Mouse (Mus musculus) neural tube, embryonic 11.5 days (tissue): ENCODE results near the gene Rpl39l. TPM values are rescaled to one million over a fixed set of nuclear protein-coding genes. Genes with fewer than 3 reads are reported as not detected.
A peak's percentile ranks its signal among the peaks of the same experiment; 100 is the strongest.
"Not testable (repeated sequence)": the region's sequence is repeated elsewhere in the genome, so short reads cannot be mapped to it uniquely, and the experiment has no call there.

ENCODE experiments used
- ATAC-seq: fragments of 200-750 bp; cut with Nextera tagmentation; 2 replicates; pipeline ENCODE4 v1.8.0; 2017; ENCODE audit warnings: moderate number of reproducible peaks, mild to moderate bottlenecking, moderate TSS enrichment, moderate library complexity; ENCODE audit not compliant: insufficient read depth, low FRiP score, low TSS enrichment
- DNase-seq: peaks from one replicate; pipeline ENCODE4 v3.0.0-alpha.2; 2015; ENCODE audit warnings: low spot score
- H3K27ac ChIP-seq: fragments of 300-500 bp; sonication (generic); 2 replicates; pipeline ENCODE4 v1.5.1; 2014; ENCODE audit warnings: low read depth, mild to moderate bottlenecking, low read length
- H3K27me3 ChIP-seq: fragments of 300-500 bp; sonication (generic); 2 replicates; pipeline ENCODE4 v1.6.1; 2014; ENCODE audit warnings: mild to moderate bottlenecking, low read length, mixed read lengths; ENCODE audit not compliant: control insufficient read depth, insufficient read depth
- H3K36me3 ChIP-seq: fragments of 300-500 bp; sonication (generic); 2 replicates; pipeline ENCODE4 v1.6.1; 2014; ENCODE audit warnings: mild to moderate bottlenecking, low read length, moderate library complexity, mixed read lengths; ENCODE audit not compliant: control insufficient read depth, insufficient read depth
- H3K4me1 ChIP-seq: fragments of 300-500 bp; sonication (generic); 2 replicates; pipeline ENCODE4 v1.6.1; 2014; ENCODE audit warnings: low read length, mixed read lengths; ENCODE audit not compliant: control insufficient read depth, insufficient read depth
- H3K4me2 ChIP-seq: fragments of 300-500 bp; sonication (generic); 2 replicates; pipeline ENCODE4 v1.6.1; 2014; ENCODE audit warnings: low read depth, mild to moderate bottlenecking, moderate library complexity
- H3K4me3 ChIP-seq: fragments of 300-500 bp; sonication (generic); 2 replicates; pipeline ENCODE4 v1.5.1; 2014; ENCODE audit warnings: low read depth, low read length
- H3K9ac ChIP-seq: fragments of 300-500 bp; sonication (generic); 2 replicates; pipeline ENCODE4 v1.6.1; 2014; ENCODE audit warnings: mild to moderate bottlenecking, low read length
- H3K9me3 ChIP-seq: fragments of 300-500 bp; sonication (generic); 2 replicates; pipeline ENCODE4 v1.6.1; 2016; ENCODE audit warnings: low read length; ENCODE audit not compliant: control insufficient read depth
- WGBS: fragments of 180-500 bp; shearing (Covaris S2); extraction: QIAGEN DNeasy Blood & Tissue Kit; methylation state at CpG from one replicate; pipeline ENCODE4 v1.1.7; 2014; 5-methylcytosine and 5-hydroxymethylcytosine counted together
- polyA plus RNA-seq: library from polyadenylated mRNA; unstranded; fragments of >200 nt; fragmentation: Nextera tagmentation; extraction: Ambion mirVana; gene quantifications from 2 replicates; pipeline ENCODE4 v1.2.1, GENCODE M21; 2014

Gene Rpl39l
- polyA plus RNA-seq, 1 experiment from 2014 or later = not detected

DNA sequence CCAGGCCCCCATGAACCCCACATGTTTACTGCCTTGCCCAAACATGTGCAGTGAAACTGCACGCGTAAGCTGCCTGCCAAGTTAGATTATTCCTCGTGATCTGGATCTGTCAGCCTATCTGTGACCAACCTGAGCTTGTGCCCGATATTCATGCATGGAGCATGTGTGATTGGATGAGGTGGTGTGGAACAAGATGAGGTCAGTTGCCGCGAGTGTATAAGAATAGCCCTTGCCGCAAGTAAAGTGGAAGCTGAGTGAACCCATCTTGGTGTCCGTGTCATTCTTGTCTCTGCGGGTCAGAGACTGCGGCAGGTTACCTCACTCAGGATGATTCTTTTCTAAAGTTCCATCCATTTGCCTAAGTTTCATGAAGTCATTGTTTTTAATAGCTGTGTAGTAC is 17.4 kb downstream of the Rpl39l start:
- not testable (repeated sequence) for ATAC-seq, H3K4me1 ChIP-seq, H3K9ac ChIP-seq, H3K36me3 ChIP-seq, H3K27ac ChIP-seq, H3K27me3 ChIP-seq, DNase-seq, H3K4me2 ChIP-seq, H3K9me3 ChIP-seq, H3K4me3 ChIP-seq
- 94% methylated on average over 10 of the region's 10 CpGs for WGBS

DNA sequence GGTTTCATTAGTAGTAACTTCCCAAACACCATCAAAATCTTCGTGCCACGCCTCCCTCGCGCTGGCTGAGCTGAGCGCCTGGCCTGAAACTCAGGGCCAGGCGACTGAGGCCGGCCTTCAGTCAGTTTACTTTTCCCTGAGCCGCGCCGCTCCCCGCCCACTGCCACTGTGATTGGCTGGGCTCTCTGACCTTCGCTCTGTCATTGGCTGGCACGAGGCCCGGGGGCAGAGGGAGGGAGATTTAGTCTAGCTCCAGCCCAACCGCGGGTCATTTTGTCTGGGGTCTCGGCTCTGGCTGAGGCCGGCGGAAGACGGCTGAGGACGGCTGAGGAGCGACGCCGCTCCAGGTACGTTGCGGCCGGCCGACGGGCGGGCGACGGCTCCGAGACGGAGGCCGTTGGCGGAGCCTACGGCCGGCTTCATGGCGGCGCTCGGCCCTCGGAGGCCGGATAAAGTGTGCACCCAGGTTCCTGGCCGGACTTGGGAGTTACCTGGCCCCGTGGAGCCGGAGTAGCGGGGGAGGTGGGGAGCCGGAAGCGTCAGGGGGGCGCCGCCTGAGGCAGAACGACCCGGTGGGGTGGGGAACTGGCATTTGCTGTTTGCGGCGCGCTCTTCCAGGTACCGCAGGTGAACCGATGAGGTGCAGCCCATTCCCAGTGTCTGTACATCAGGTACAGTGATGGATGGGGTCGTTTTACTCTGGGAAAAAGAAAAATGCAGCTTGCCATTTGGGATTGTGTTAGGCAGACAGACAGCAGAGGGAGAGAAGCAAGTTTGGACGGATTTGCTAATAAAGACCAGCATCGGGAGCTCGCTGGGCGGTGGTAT is 22.9 kb downstream of the Rpl39l start, which contains the start of gene Atf7ip2:
TSS of gene Atf7ip2 (plus strand) at position 34 of the 828 bp plus-strand sequence.
- no peaks in the 10 kb centered on the region for H3K27me3 ChIP-seq
- H3K4me2 ChIP-seq = peak within 1 kb of the TSS; percentile 98
- WGBS = under 1% methylated on average over 63 of the region's 63 CpGs
- peak within 1 kb of the TSS; percentile 41 for H3K9ac ChIP-seq
- H3K4me3 ChIP-seq = peak within 1 kb of the TSS; percentile 45
- H3K27ac ChIP-seq = no peak within 1 kb of the TSS
- H3K4me1 ChIP-seq = no peaks in the 10 kb centered on the region; the same call in 1 of the 2 replicates
- no peaks in the 10 kb centered on the region for H3K36me3 ChIP-seq
- H3K9me3 ChIP-seq = peaks cover 3% of the 10 kb centered on the region; the same call in 1 of the 2 replicates
- DNase-seq = peak; percentile 91
- peak; percentile 100 for ATAC-seq

DNA sequence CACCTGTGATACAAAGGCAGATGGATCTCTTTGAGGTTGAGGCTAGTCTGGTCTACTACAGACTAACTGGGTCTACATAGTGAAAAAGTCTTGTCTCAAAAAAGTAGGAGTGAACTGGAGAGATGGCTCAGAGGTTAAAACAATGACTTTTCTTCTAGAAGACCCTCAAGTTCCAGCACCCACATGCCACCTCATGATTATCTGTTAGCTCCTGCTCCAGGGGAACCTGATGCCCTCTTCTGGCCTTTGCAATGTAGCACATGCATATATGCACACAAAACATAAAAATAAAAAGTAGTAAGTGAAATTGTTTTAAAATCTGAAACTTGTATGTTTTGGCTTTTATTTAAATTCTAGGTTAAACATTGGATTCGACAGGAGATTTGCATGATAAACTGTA is 38.8 kb downstream of the Rpl39l start:
- no peak overlapping the region for H3K4me2 ChIP-seq
- H3K4me1 ChIP-seq = no peaks in the 10 kb centered on the region
- H3K9me3 ChIP-seq = no peaks in the 10 kb centered on the region
- H3K27ac ChIP-seq = no peak overlapping the region
- H3K4me3 ChIP-seq = no peak overlapping the region
- H3K36me3 ChIP-seq = no peaks in the 10 kb centered on the region
- DNase-seq (no peak), ATAC-seq (no peak)
- no peak overlapping the region for H3K9ac ChIP-seq
- H3K27me3 ChIP-seq = no peaks in the 10 kb centered on the region
- 95% methylated on average over 1 of the region's 1 CpGs for WGBS

DNA sequence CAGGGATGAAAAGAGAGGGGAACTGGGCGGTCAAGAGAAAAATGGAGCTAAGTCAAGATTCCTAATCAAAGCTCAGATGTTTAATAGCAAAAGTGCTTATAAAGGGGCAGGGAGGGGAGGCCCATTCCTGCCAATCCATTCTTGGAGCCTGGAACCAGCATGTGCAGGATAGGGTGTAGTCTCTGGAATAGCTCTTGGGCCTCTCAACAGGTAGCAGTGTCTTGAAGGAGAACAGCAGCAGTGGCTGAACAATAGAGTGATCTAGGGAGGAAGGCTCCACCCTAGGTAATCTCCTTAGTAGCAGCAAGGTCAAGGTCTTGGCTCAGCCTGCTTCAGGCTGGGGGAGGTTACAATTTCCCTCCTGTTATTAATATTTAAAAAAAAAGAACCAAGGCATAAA is 46.3 kb downstream of the Rpl39l start:
- 82% methylated on average over 1 of the region's 1 CpGs for WGBS
- H3K27me3 ChIP-seq, H3K27ac ChIP-seq, ATAC-seq, H3K9me3 ChIP-seq, H3K9ac ChIP-seq, H3K4me2 ChIP-seq, H3K4me3 ChIP-seq, DNase-seq, H3K36me3 ChIP-seq, H3K4me1 ChIP-seq: not testable (repeated sequence)

DNA sequence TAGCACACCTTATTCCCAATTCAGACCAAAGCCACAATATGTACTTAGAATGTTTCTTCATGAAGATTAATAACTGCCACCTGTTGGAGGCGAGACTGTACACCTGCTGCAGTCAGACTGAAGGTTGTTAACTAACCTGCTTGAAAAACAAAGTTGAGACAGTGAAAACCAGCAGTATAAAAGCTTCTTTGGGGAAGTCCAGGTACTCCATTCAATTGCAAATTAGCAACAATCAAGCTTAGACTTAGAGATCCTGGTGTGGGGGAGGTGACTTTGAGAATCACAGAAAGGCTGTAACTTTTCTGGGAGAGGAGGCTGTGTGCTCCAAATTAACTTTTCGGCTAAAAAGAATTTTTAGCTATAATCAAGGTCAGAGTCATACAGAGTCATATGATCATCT is 47.0 kb downstream of the Rpl39l start:
- not testable (repeated sequence) for DNase-seq

More for the DNA sequence above, 47.0 kb downstream of the Rpl39l start:
- not testable (repeated sequence) for H3K27ac ChIP-seq, H3K4me3 ChIP-seq, H3K27me3 ChIP-seq, H3K9ac ChIP-seq, H3K4me1 ChIP-seq, H3K36me3 ChIP-seq, H3K9me3 ChIP-seq, H3K4me2 ChIP-seq, ATAC-seq
- 90% methylated on average over 2 of the region's 2 CpGs for WGBS

Other genes starting within 250 kb of the Rpl39l start
- gene Grin2a, start 174.7 kb upstream of the Rpl39l start, polyA plus RNA-seq = 1.0 and 1.1 TPM in 2 replicates
- 0.90 and 1.1 TPM in 2 replicates for gene Atf7ip2, start 22.5 kb downstream of the Rpl39l start, polyA plus RNA-seq
- 1.6 and 2.0 TPM in 2 replicates for gene Emp2, start 143.7 kb downstream of the Rpl39l start, polyA plus RNA-seq
- 0.17 TPM in 1 of 2 replicates, not detected in the other for gene Tekt5, start 225.3 kb downstream of the Rpl39l start, polyA plus RNA-seq
- gene Nubp1, start 241.7 kb downstream of the Rpl39l start, polyA plus RNA-seq = 68.7 and 69.8 TPM in 2 replicates